Mouse (Mus musculus) lung, postnatal 0 days (tissue): ENCODE measurements at regions not wholly inside any gene's neighbourhood (a gene's known extent, or its start where the extent isn't known, plus 50 kb on each side); places are given as distances from the start of the nearest gene placed in this dataset.

Experiments
- CTCF ChIP-seq: IDR thresholded peaks from 2 replicates; pipeline ENCODE4 v1.5.1; 2016; ENCODE audit warnings: antibody characterized with exemption, mild to moderate bottlenecking
- EP300 ChIP-seq: IDR thresholded peaks from 2 replicates; pipeline ENCODE4 v1.6.1; 2016; ENCODE audit warnings: antibody characterized with exemption, mild to moderate bottlenecking, control low read depth

DNA sequence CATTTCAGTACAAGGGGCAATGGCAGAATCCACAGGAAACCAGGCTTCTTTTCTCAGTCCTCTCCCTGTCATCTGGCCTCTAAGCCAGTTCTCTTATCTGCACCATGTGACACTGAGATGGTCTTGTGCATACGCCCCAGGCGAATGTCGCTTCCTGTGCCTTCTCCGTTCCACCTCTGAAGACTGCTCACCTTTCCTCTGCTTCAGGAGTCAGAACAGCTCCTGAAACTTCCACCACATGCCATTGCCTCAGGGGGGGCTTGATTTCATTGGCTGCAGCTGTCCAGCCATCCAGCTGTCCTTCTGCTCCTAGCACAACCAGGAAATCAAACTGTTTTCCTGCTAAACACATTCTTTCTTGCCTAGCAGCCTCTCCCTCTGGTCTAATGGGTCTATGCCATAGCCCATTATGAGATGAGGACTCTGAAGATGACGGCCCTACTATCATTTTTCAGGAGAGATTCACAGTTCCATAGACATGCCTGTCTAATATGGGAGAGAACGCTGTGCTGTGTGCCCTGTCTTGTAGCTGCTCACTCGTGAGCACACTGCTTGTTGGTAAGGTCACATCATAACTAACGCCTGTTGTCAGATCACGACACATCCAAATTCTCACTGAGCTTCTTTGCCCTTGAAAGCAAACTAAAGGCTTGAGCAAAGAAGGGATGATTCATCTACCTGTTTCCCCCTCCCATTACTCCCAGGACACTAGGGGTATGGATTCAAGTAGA, 129.9 kb upstream of the Fmo9 start:
- no peak for TF ChIP-seq EP300
- no peak for TF ChIP-seq CTCF
